Comparison of ENCODE assay signal across 10 mouse cellular contexts in the genomic region with DNA sequence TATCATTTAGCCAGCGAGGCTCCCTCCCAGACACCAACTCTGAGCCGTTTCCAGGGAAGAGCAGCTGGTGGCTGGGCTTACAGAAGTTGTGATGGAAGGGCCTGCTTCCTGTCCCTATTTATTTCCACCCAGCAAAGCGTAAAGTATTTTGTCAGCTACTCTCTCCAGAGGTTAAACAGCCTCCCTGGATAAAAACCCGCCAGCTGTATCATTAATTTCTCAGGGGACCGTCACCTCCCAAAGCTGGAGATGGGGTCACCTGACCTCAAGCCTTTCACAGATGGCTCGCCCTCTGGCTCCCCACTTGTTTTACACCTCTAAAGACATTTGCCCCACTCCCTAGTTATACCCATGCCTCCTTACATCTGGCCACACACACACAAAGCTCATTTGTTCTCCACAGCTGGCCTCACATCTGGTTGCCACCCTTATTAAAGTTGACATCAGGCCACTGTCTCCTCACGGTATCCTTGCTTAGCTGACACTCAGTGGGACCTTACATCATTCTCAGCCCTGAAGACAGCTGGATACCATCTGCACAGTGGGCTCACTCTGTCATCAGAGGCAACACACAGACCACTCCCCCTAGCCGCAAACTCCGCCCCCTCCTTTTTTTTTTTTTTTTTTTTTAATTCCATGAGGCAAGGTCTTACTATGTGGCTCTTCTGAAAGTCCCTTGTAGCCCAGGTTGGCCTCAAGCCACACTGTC. TPM values are rescaled to one million over a fixed set of nuclear protein-coding genes. Genes with fewer than 3 reads are reported as not detected.
DNase-seq lines count a peak whose midpoint lies in the region; ATAC-seq and TF ChIP-seq lines count a peak whose summit lies in the region.
"Had no signal": no experiment of that assay in that cellular context is flagged by ENCODE, and none has a peak within 500 bp of the region (broad histone marks: within the 10 kb centered on the region; RNA-seq: fewer than 3 reads in every experiment).

No protein-coding gene starts in this region.

- ATAC-seq in kidney, embryonic 15.5 days (replicated peaks; ENCODE audit: low FRiP score): peak; percentile 72
- ATAC-seq in embryonic facial prominence, embryonic 13.5 days (ENCODE audit: insufficient number of reproducible peaks, insufficient read depth, low FRiP score, low TSS enrichment, low read depth): no peak; the same call in 1 of the 2 replicates
- ATAC-seq in megakaryocyte progenitor cell, adult 5-6 weeks (replicated peaks; ENCODE audit: poor library complexity): peak; percentile 58

- 26% methylated on average over 9 of the region's 9 CpGs for WGBS in kidney, embryonic 15.5 days
- WGBS in embryonic facial prominence, embryonic 13.5 days: 27% methylated on average over 9 of the region's 9 CpGs
- WGBS in cerebellum, adult 2 months: 44% methylated on average over 9 of the region's 9 CpGs

- peak overlapping the region; percentile 57 for H3K27ac ChIP-seq in kidney, embryonic 15.5 days
- peak overlapping the region; percentile 41; the same call in 1 of the 2 replicates for H3K27ac ChIP-seq in embryonic facial prominence, embryonic 13.5 days
- no peak overlapping the region for H3K27ac ChIP-seq in cerebellum, adult 2 months (ENCODE audit: insufficient read depth, low read length)

- H3K36me3 ChIP-seq in kidney, embryonic 15.5 days: no peaks in the 10 kb centered on the region
- H3K36me3 ChIP-seq in embryonic facial prominence, embryonic 13.5 days: no peaks in the 10 kb centered on the region
- H3K36me3 ChIP-seq: G1E had no signal

- no peak overlapping the region for H3K9ac ChIP-seq in kidney, embryonic 15.5 days
- no peak overlapping the region for H3K9ac ChIP-seq in embryonic facial prominence, embryonic 13.5 days

- no peaks in the 10 kb centered on the region for H3K9me3 ChIP-seq in kidney, embryonic 15.5 days (replicated peaks)
- H3K9me3 ChIP-seq in embryonic facial prominence, embryonic 13.5 days: no peaks in the 10 kb centered on the region
- H3K9me3 ChIP-seq: G1E had no signal

- TF ChIP-seq POLR2A in cerebellum, adult 2 months (IDR thresholded peaks at IDR 0.05; ENCODE audit: borderline replicate concordance, insufficient read depth, low read length): no peak

- no peaks in the 10 kb centered on the region for H3K27me3 ChIP-seq in kidney, embryonic 15.5 days
- no peaks in the 10 kb centered on the region for H3K27me3 ChIP-seq in embryonic facial prominence, embryonic 13.5 days
- no peaks in the 10 kb centered on the region for H3K27me3 ChIP-seq in cerebellum, adult 2 months (ENCODE audit: control insufficient read depth, insufficient read depth, low read length)

- no peak for DNase-seq in kidney, postnatal 14 days
- DNase-seq in MN1 (ENCODE audit: low spot score): peak; percentile 30
- no peak for DNase-seq in cerebellum, adult 2 months
- no peak for DNase-seq in spleen, postnatal 4 days (ENCODE audit: low spot score in 2 of 2)
- no peak for DNase-seq in adrenal gland, adult 8-10 months

- H3K4me2 ChIP-seq in kidney, embryonic 15.5 days: no peak overlapping the region
- no peak overlapping the region for H3K4me2 ChIP-seq in embryonic facial prominence, embryonic 13.5 days

- no peak overlapping the region for H3K4me3 ChIP-seq in kidney, embryonic 15.5 days (replicated peaks)
- no peak overlapping the region for H3K4me3 ChIP-seq in embryonic facial prominence, embryonic 13.5 days
- H3K4me3 ChIP-seq in cerebellum, adult 2 months (replicated peaks; ENCODE audit: insufficient read depth, low read depth, low read length): no peak overlapping the region

- peaks cover 40% of the 10 kb centered on the region for H3K4me1 ChIP-seq in kidney, embryonic 15.5 days
- H3K4me1 ChIP-seq in embryonic facial prominence, embryonic 13.5 days: peaks cover 24% of the 10 kb centered on the region
- 0 out of 2 replicates have a peak, but pooled peaks cover 3% of the 10 kb centered on the region for H3K4me1 ChIP-seq in cerebellum, adult 2 months (ENCODE audit: control insufficient read depth, insufficient read depth, low read length)

- TF ChIP-seq CTCF in cerebellum, adult 2 months (IDR thresholded peaks at IDR 0.05; ENCODE audit: borderline replicate concordance, insufficient read depth, low read depth, low read length): no peak

RNA-seq across cellular contexts. Expression of a gene that starts 4.8 kb away (rescaled TPM):
- 3.6 and 4.4 TPM in 2 replicates for polyA plus RNA-seq in kidney, embryonic 15.5 days (2015; fragmentation: Nextera tagmentation; extraction: Ambion mirVana)
- polyA plus RNA-seq in embryonic facial prominence, embryonic 13.5 days (2015; fragmentation: Nextera tagmentation; extraction: Ambion mirVana): 1.4 and 3.6 TPM in 2 replicates
- total RNA-seq in megakaryocyte progenitor cell, adult 5-6 weeks (2015): not detected in 2 replicates
- total RNA-seq in megakaryocyte progenitor cell, adult 5-6 weeks (2017): 0.20 and 2.5 TPM in 2 replicates
- 3.6 and 4.9 TPM in 2 replicates for polyA plus RNA-seq in cerebellum, adult 2 months (2012; rRNA removed)
- total RNA-seq in adrenal gland, adult 8-10 months (2022): 10 to 100 TPM; 10.3 to 17.9 (median 13.4) TPM
- total RNA-seq: G1E; megakaryocyte-erythroid progenitor cell, adult 5-6 weeks had no signal
- polyA plus RNA-seq: G1E had no signal

RNA-seq across cellular contexts. Expression of a gene that starts 22.7 kb away (rescaled TPM):
- polyA plus RNA-seq in kidney, embryonic 15.5 days (2015; fragmentation: Nextera tagmentation; extraction: Ambion mirVana): 4.0 and 5.6 TPM in 2 replicates
- polyA plus RNA-seq in embryonic facial prominence, embryonic 13.5 days (2015; fragmentation: Nextera tagmentation; extraction: Ambion mirVana): 4.0 and 4.6 TPM in 2 replicates
- 4.4 and 5.0 TPM in 2 replicates for total RNA-seq in megakaryocyte progenitor cell, adult 5-6 weeks (2015)
- total RNA-seq in megakaryocyte progenitor cell, adult 5-6 weeks (2017): 5.0 and 6.2 TPM in 2 replicates
- 19.7 and 20.8 TPM in 2 replicates for polyA plus RNA-seq in cerebellum, adult 2 months (2012; rRNA removed)
- 10 to 100 TPM; 15.3 to 35.4 (median 25.1) TPM for total RNA-seq in adrenal gland, adult 8-10 months (2022)

RNA-seq across cellular contexts. Expression of a gene that starts 26.6 kb away (rescaled TPM):
- polyA plus RNA-seq in kidney, embryonic 15.5 days (2015; fragmentation: Nextera tagmentation; extraction: Ambion mirVana): 16.5 and 18.4 TPM in 2 replicates
- 4.2 and 4.9 TPM in 2 replicates for polyA plus RNA-seq in embryonic facial prominence, embryonic 13.5 days (2015; fragmentation: Nextera tagmentation; extraction: Ambion mirVana)
- not detected in 2 replicates for total RNA-seq in megakaryocyte progenitor cell, adult 5-6 weeks (2015)
- 0.03 TPM in 1 of 2 replicates, not detected in the other for total RNA-seq in megakaryocyte progenitor cell, adult 5-6 weeks (2017)
- polyA plus RNA-seq in cerebellum, adult 2 months (2012; rRNA removed): 31.1 and 35.9 TPM in 2 replicates
- 10 to 100 TPM; 45.0 to 65.6 (median 56.0) TPM for total RNA-seq in adrenal gland, adult 8-10 months (2022)
- total RNA-seq: G1E; megakaryocyte-erythroid progenitor cell, adult 5-6 weeks had no signal
- polyA plus RNA-seq: G1E had no signal

RNA-seq across cellular contexts. Expression of a gene that starts 38.5 kb away (rescaled TPM):
- 0.23 and 1.1 TPM in 2 replicates for polyA plus RNA-seq in kidney, embryonic 15.5 days (2015; fragmentation: Nextera tagmentation; extraction: Ambion mirVana)
- polyA plus RNA-seq in embryonic facial prominence, embryonic 13.5 days (2015; fragmentation: Nextera tagmentation; extraction: Ambion mirVana): 7.1 and 8.4 TPM in 2 replicates
- not detected in 2 replicates for total RNA-seq in megakaryocyte progenitor cell, adult 5-6 weeks (2015)
- total RNA-seq in megakaryocyte progenitor cell, adult 5-6 weeks (2017): not detected in 2 replicates
- polyA plus RNA-seq in cerebellum, adult 2 months (2012; rRNA removed): 0.82 and 1.1 TPM in 2 replicates
- under 1 TPM in 1 of 4 experiments, not detected in 3; 0.21 TPM for total RNA-seq in adrenal gland, adult 8-10 months (2022)
- polyA plus RNA-seq: G1E had no signal

RNA-seq across cellular contexts. Expression of a gene that starts 40.3 kb away (rescaled TPM):
- polyA plus RNA-seq in kidney, embryonic 15.5 days (2015; fragmentation: Nextera tagmentation; extraction: Ambion mirVana): 0.05 and 0.19 TPM in 2 replicates
- polyA plus RNA-seq in embryonic facial prominence, embryonic 13.5 days (2015; fragmentation: Nextera tagmentation; extraction: Ambion mirVana): 0.25 and 0.99 TPM in 2 replicates
- not detected in 2 replicates for total RNA-seq in megakaryocyte progenitor cell, adult 5-6 weeks (2015)
- not detected in 2 replicates for total RNA-seq in megakaryocyte progenitor cell, adult 5-6 weeks (2017)
- polyA plus RNA-seq in cerebellum, adult 2 months (2012; rRNA removed): 1.5 and 1.9 TPM in 2 replicates
- total RNA-seq in adrenal gland, adult 8-10 months (2022): not detected
- total RNA-seq: G1E; megakaryocyte-erythroid progenitor cell, adult 5-6 weeks had no signal
- polyA plus RNA-seq: G1E had no signal
